Mouse (Mus musculus) heart, embryonic 11.5 days (tissue): ENCODE measurements around the gene Drc1. TPM values are rescaled to one million over a fixed set of nuclear protein-coding genes. Genes with fewer than 3 reads are reported as not detected.

Experiments used
- ATAC-seq: fragments of 200-750 bp; cut with Nextera tagmentation; replicated peaks from 2 replicates; pipeline ENCODE4 v1.8.0; 2017; ENCODE audit warnings: moderate library complexity; ENCODE audit not compliant: insufficient number of reproducible peaks, low FRiP score, low TSS enrichment
- H3K27ac ChIP-seq: fragments of 300-500 bp; sonication (generic); 2 replicates; pipeline ENCODE4 v1.5.1; 2014; ENCODE audit warnings: mild to moderate bottlenecking, low read depth, low read length
- H3K27me3 ChIP-seq: fragments of 300-500 bp; sonication (generic); 2 replicates; pipeline ENCODE4 v1.6.1; 2014; ENCODE audit warnings: mild to moderate bottlenecking, low read length, mixed read lengths; ENCODE audit not compliant: control insufficient read depth, insufficient read depth
- H3K36me3 ChIP-seq: fragments of 300-500 bp; sonication (generic); 2 replicates; pipeline ENCODE4 v1.6.1; 2014; ENCODE audit warnings: mild to moderate bottlenecking, low read length, moderate library complexity, mixed read lengths; ENCODE audit not compliant: control insufficient read depth, insufficient read depth
- H3K4me1 ChIP-seq: fragments of 300-500 bp; sonication (generic); 2 replicates; pipeline ENCODE4 v1.6.1; 2014; ENCODE audit warnings: low read length; ENCODE audit not compliant: control insufficient read depth, insufficient read depth
- H3K4me2 ChIP-seq: fragments of 300-500 bp; sonication (generic); 2 replicates; pipeline ENCODE4 v1.6.1; 2014; ENCODE audit warnings: mild to moderate bottlenecking, moderate library complexity
- H3K4me3 ChIP-seq: fragments of 300-500 bp; sonication (generic); 2 replicates; pipeline ENCODE4 v1.5.1; 2014; ENCODE audit warnings: low read depth, low read length
- H3K9ac ChIP-seq: fragments of 300-500 bp; sonication (generic); 2 replicates; pipeline ENCODE4 v1.6.1; 2014; ENCODE audit warnings: mild to moderate bottlenecking, low read depth, low read length, moderate library complexity
- H3K9me3 ChIP-seq: fragments of 300-500 bp; sonication (generic); replicated peaks from 2 replicates; pipeline ENCODE4 v1.6.1; 2016; ENCODE audit warnings: low read length; ENCODE audit not compliant: control insufficient read depth
- WGBS: fragments of 180-500 bp; shearing (Covaris S2); extraction: QIAGEN DNeasy Blood & Tissue Kit; methylation state at CpG from one replicate; pipeline ENCODE4 v1.1.7; 2014; ENCODE audit not compliant: insufficient replicate concordance; 5-methylcytosine and 5-hydroxymethylcytosine counted together
- polyA plus RNA-seq: library from polyadenylated mRNA; unstranded; fragments of >200 nt; fragmentation: Nextera tagmentation; extraction: Ambion mirVana; gene quantifications from 2 replicates; pipeline ENCODE4 v1.2.1, GENCODE M21; 2014

Drc1 gene
- polyA plus RNA-seq, 1 experiment from 2014 or later = 0.36 TPM

DNA sequence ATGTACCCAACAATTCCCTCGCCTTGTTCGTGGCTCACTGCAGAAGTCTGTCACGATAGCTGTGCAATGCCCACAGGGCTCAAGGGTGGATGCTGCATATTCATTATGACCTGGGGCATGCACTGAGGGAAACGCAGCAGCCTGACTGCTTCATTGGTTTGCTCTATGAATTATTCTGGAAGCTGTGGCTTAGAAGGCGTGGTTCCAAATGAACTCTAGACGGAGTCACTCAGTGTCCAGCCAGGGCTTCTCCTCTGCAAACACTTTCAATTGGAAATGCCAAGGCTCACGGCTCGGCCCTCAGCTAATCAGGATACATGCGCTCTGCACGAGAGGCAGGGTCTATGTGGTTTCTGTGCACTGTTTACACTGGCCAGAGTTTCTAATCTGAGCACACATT is 130.3 kb downstream of the Drc1 start:
- Histone ChIP-seq H3K36me3 (no peaks in the 10 kb centered on the region), H3K4me3 (no peak overlapping the region), H3K27me3 (no peaks in the 10 kb centered on the region), H3K9ac (no peak overlapping the region), H3K4me1 (0 out of 2 replicates have a peak, but pooled peaks cover 2% of the 10 kb centered on the region), H3K9me3 (no peaks in the 10 kb centered on the region), H3K27ac (no peak overlapping the region), H3K4me2 (no peak overlapping the region)
- ATAC-seq = no peak
- 77% methylated on average over 10 of the region's 10 CpGs for WGBS

DNA sequence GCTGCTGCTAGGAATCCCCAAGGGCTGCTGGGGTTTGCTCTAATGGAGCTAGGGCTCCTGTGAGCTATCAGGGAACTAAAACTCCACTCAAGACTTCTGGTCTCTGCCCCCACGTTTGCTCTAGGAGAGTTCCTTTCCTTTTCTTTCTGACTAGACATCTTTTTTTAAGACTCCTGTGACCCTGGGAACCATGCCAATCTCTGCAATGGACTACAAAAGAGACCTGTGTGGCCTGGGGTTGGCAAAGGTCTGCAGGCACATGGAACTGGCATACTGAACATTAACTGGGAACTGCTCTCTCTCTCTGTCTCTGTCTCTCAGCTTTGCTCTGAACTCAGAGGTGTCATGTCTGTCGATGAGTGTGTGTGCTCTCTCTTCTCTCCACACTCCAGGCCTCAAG is 134.2 kb downstream of the Drc1 start:
- 54% methylated on average over 2 of the region's 2 CpGs for WGBS
- Histone ChIP-seq H3K36me3 (no peaks in the 10 kb centered on the region), H3K4me2 (no peak overlapping the region), H3K9ac (no peak overlapping the region), H3K9me3 (no peaks in the 10 kb centered on the region), H3K27me3 (no peaks in the 10 kb centered on the region), H3K4me1 (0 out of 2 replicates have a peak, but pooled peaks cover 2% of the 10 kb centered on the region), H3K4me3 (no peak overlapping the region), H3K27ac (no peak overlapping the region)
- ATAC-seq = no peak

DNA sequence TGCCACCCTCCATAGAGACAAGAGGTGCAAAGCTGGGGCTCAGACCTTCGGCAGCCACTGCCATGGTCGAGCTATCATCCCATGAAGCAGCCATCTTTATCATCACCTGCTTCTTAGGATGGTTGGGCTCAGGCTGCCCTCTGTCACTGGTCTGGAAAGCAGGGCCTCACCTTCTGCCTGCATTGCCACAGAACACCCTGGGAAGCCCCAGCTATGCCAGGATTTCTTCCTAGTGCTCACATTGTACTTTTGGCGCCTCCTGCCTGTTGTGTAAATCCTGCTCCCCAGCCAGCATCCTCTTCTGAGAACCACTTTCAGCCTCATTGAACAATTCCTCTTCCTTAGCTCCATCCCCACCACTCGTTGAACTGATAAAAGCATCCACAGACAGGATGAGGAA is 134.7 kb downstream of the Drc1 start:
- WGBS = 60% methylated on average over 4 of the region's 4 CpGs
- Histone ChIP-seq H3K4me1 (0 out of 2 replicates have a peak, but pooled peaks cover 2% of the 10 kb centered on the region), H3K27me3 (no peaks in the 10 kb centered on the region), H3K27ac (no peak overlapping the region), H3K9ac (no peak overlapping the region), H3K36me3 (no peaks in the 10 kb centered on the region), H3K4me2 (no peak overlapping the region), H3K9me3 (no peaks in the 10 kb centered on the region), H3K4me3 (no peak overlapping the region)
- ATAC-seq = no peak

Other genes with a start within 250 kb of the Drc1 start
- 158 and 173 TPM in 2 replicates for gene Tyms, start 207.8 kb upstream of the Drc1 start, polyA plus RNA-seq
- 0.21 and 0.23 TPM in 2 replicates for gene Garem2, start 176.2 kb upstream of the Drc1 start, polyA plus RNA-seq
- gene 3110082J24Rik, start 175.3 kb upstream of the Drc1 start, polyA plus RNA-seq = not detected in 2 replicates
- 129 and 172 TPM in 2 replicates for gene Hadha, start 126.2 kb upstream of the Drc1 start, polyA plus RNA-seq
- 268 and 306 TPM in 2 replicates for gene Hadhb, start 126.1 kb upstream of the Drc1 start, polyA plus RNA-seq
- 0.24 and 0.62 TPM in 2 replicates for gene Adgrf3, start 75.7 kb upstream of the Drc1 start, polyA plus RNA-seq
- 22.9 and 24.9 TPM in 2 replicates for gene Selenoi, start 48.8 kb upstream of the Drc1 start, polyA plus RNA-seq
- gene Otof, start 180.5 kb downstream of the Drc1 start, polyA plus RNA-seq = 0.03 and 0.13 TPM in 2 replicates
- not detected in 2 replicates for gene 1700001C02Rik, start 184.7 kb downstream of the Drc1 start, polyA plus RNA-seq